Mouse (Mus musculus) erythroblast, adult 5-6 weeks (primary cell): ENCODE results near the gene 1700024G13Rik. TPM values are rescaled to one million over a fixed set of nuclear protein-coding genes. Genes with fewer than 3 reads are reported as not detected.
"Not testable (repeated sequence)": the region's sequence is repeated elsewhere in the genome, so short reads cannot be mapped to it uniquely, and the experiment has no call there.

ENCODE experiments used
- ATAC-seq: replicated peaks from 2 replicates; pipeline ENCODE4 v1.8.0; 2016; ENCODE audit warnings: moderate number of reproducible peaks, mild to moderate bottlenecking, moderate TSS enrichment, inconsistent platforms; ENCODE audit not compliant: poor library complexity, low FRiP score, severe bottlenecking
- total RNA-seq, 2 experiments: library from RNA; stranded (forward) in 1 of 2; stranded (reverse) in 1 of 2; fragments of 150-400 nt in 1 of 2; fragments of 200-764, 138-1000 nt in 1 of 2; gene quantifications; 2 replicates each; pipeline versions ENCODE4 v1.2.3 to v1.2.4; 2015 to 2017; ENCODE audit warnings: low replicate concordance in 2 of 2

1700024G13Rik gene
- total RNA-seq (2015; ENCODE audit: low replicate concordance) (not detected in 2 replicates), total RNA-seq (2017; ENCODE audit: low replicate concordance) (not detected in 2 replicates)

DNA sequence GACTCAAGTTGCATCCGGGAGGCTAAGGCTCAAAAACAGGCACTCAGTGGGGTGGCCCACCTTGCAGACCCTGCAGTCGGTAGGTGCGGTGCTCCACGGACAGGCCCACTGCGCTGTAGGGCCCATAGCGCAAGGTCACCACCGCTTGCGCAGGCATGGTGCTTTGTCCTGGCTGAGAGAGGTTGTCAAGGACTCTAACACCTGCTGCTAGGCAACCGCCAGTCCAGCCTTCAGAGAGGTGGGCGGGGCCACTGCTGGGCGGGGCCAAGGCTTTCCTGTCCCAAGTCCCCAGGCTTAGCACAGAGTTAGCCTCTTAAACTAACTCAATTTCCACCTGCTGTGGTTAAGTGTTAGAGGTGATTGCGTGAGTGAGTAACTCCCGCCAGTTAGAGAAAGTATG, at the start of gene 1700024G13Rik:
Gene 1700024G13Rik, minus strand, starts transcription at position 196 of the 400 bp plus-strand sequence.
- ATAC-seq = no peak

- ATAC-seq = no peak
These were observed 49.2 kb upstream of the 1700024G13Rik start for GRCm38 (mm10) chr14:32437352-32437793.

GRCm38 (mm10) chr14:32429030-32429602, 40.9 kb upstream of the 1700024G13Rik start:
- no peak for ATAC-seq

GRCm38 (mm10) chr14:32423946-32424345, 35.8 kb upstream of the 1700024G13Rik start:
- no peak for ATAC-seq

GRCm38 (mm10) chr14:32418747-32419146, 30.6 kb upstream of the 1700024G13Rik start:
- no peak for ATAC-seq

GRCm38 (mm10) chr14:32412075-32412474, 23.9 kb upstream of the 1700024G13Rik start:
- ATAC-seq = no peak

GRCm38 (mm10) chr14:32410084-32410483, 21.9 kb upstream of the 1700024G13Rik start:
- no peak for ATAC-seq

DNA sequence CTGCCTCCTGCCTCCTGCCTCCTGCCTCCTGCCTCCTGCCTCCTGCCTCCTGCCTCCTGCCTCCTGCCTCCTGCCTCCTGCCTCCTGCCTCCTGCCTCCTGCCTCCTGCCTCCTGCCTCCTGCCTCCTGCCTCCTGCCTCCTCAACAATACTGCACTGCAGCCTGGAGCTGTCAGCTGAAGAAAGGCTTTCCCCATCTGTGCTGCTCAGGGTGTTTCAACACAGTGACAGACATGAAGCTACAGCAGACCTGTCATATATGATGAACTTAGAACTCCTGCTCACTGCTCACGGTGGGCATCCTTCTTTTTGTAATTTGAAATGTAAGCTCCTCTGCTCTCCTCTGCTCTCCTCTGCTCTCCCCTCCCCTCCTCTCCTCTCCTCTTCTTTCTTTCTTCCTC, 17.2 kb upstream of the 1700024G13Rik start:
- not testable (repeated sequence) for ATAC-seq

GRCm38 (mm10) chr14:32381619-32382018, 6.6 kb downstream of the 1700024G13Rik start:
- ATAC-seq = no peak

DNA sequence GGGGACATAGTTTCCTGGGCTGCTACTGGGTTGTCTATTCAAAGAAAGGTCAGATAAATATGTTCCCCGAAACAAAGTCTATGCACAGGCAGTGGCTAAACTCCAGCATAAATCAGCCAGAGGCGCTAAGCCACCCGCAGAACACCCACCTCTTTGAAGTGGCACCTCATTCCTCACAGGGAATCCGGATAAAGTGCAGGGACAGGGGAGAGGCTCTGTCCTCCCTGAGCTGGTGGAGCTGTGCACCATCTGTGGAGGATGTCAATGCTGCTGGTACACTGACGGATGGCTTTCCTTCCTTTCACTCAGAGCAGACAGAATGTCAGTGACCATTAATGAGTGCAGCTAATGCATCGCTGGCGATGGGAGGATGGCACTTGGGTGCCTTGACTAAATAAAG, 7.1 kb downstream of the 1700024G13Rik start:
- ATAC-seq = no peak

DNA sequence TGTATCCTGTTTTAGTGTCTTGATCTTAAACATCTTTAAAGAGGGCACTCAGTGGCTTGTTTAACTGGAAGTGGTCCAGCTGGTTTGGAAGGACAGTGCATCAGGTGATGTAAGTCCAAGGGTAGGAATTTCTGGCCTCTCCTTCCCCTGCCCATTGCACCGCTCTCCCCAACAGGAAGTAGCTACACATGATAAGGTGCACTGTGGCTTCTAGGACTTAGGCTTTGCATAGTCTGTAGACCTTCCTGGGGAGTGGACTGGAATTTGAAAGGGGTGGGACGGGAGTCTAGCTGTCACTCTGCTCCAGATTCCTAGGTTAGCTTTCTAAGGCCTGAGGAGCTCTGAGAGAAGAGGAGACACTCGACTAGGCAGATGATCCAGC, 8.1 kb downstream of the 1700024G13Rik start:
- ATAC-seq = no peak

GRCm38 (mm10) chr14:32379395-32380098, 8.6 kb downstream of the 1700024G13Rik start:
- no peak for ATAC-seq

GRCm38 (mm10) chr14:32372510-32372909, 15.7 kb downstream of the 1700024G13Rik start:
- ATAC-seq = no peak

DNA sequence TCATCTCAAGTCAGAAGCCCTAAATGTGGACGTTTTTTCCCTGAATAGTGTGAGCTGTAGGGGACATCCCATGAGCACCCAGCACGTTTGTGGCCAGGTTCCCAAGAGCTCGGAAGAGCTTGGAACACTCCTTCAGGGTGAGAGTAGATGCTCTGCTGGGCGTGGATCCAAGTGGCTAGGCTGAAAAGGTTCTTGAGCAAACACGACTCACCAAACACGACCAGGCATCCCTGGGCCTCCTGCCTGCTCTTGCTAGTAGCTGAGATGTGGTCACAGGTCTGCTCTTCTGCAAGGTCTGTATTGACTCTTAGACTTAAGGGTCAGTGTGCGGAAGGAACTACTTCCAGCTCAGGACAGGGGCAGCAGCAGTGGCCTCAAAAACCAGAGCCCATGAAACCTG, 18.4 kb downstream of the 1700024G13Rik start:
- ATAC-seq = no peak

GRCm38 (mm10) chr14:32364359-32364758, 23.8 kb downstream of the 1700024G13Rik start:
- no peak for ATAC-seq

GRCm38 (mm10) chr14:32351181-32351920, 36.8 kb downstream of the 1700024G13Rik start:
- not testable (repeated sequence) for ATAC-seq

DNA sequence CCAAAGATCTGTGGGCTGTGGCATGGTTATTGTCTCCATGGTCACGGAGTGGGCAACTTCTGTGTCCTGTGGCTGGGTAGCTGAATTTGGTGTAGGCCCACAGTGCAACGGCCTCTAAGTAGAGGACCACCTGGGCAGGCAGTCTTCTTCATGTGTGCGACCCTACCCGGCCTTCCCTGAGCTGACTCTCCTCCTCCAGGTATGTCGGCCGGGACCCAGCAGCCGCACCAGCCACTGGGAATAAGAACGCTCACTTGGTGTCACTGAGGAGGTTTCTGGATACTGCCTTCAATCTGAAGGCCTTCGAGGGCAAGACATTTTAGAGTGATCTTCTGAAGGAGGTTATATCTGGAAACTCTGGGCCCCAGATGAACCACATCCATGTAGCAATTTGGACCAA, 40.9 kb downstream of the 1700024G13Rik start:
- ATAC-seq = no peak

DNA sequence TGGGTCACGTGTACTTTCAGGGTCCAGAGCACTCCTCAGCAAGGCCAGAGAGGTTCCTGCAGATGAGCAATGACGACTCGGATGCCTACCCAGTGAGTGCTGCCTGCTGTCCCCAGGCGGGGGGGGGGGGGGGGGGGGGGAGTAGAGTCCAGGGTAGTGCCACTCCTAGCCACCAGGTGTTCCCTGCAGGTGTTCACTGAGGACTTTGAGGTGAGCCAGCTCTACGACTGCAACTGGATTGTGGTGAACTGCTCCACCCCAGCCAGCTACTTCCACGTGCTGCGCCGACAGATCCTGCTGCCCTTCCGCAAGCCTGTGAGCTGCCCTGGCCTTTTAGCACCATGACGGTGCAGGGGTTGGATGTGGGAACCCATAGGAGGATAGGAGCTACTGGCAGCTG, 43.5 kb downstream of the 1700024G13Rik start:
- no peak for ATAC-seq

- ATAC-seq = no peak
These were observed 44.0 kb downstream of the 1700024G13Rik start for GRCm38 (mm10) chr14:32344176-32344575.

- ATAC-seq = no peak
These were observed 46.4 kb downstream of the 1700024G13Rik start for GRCm38 (mm10) chr14:32341823-32342222.

DNA sequence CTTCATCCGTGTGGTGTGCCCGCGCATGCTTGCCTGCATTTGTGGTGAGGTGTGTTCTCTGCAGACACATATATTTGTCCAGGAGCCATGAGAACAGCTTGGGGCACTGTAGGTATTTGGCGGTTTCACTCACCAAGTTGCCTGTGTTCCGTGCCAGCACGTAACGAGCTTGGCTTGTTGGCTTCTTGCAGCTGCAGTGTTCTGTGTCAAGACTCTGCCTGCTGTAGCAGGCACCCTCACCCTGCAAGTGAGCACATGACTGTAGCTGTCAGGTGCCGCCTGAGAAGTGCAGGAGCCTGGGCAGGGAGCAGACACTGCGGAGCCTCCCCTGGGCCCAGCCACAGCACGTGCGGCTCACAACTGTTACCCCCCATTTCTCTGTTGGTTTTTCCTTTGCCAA, 51.6 kb downstream of the 1700024G13Rik start:
- ATAC-seq = no peak
